Mouse (Mus musculus) MEL (cell line): ENCODE measurements around the gene Ctsc. TPM values are rescaled to one million over a fixed set of nuclear protein-coding genes. Genes with fewer than 3 reads are reported as not detected.
"Not testable (repeated sequence)": the region's sequence is repeated elsewhere in the genome, so short reads cannot be mapped to it uniquely, and the experiment has no call there.

Experiments used
- DNase-seq: peaks from one replicate; pipeline ENCODE4 v3.0.0; 2011; ENCODE audit warnings: low read depth, low spot score
- H3K27ac ChIP-seq: 2 replicates; pipeline ENCODE4 v1.5.1; 2012; ENCODE audit warnings: low read depth, mild to moderate bottlenecking, control low read depth, low read length, moderate library complexity; ENCODE audit not compliant: control insufficient read depth
- H3K27me3 ChIP-seq, 2 experiments: fragments of 150-350 bp in 1 of 2; sonication (generic) in 1 of 2; 2 replicates each; pipeline ENCODE4 v1.6.1; 2012; ENCODE audit warnings: low read length in 2 of 2, mild to moderate bottlenecking in 2 of 2, improper control_type of control experiment in 1 of 2, moderate library complexity in 1 of 2; ENCODE audit not compliant: insufficient read depth in 2 of 2, control insufficient read depth in 1 of 2
- H3K36me3 ChIP-seq, 2 experiments: 2 replicates each; pipeline ENCODE4 v1.6.1; 2012 to 2014; ENCODE audit warnings: low read length in 2 of 2, improper control_type of control experiment in 1 of 2, inconsistent platforms in 1 of 2, mild to moderate bottlenecking in 1 of 2; ENCODE audit not compliant: insufficient read depth in 2 of 2, control insufficient read depth in 1 of 2
- H3K4me1 ChIP-seq, 2 experiments: fragments of 150-350 bp in 1 of 2; sonication (generic) in 1 of 2; 2 replicates each; pipeline ENCODE4 v1.6.1; 2012; ENCODE audit warnings: low read length in 2 of 2, improper control_type of control experiment in 1 of 2, mild to moderate bottlenecking in 1 of 2; ENCODE audit not compliant: insufficient read depth in 2 of 2, control insufficient read depth in 1 of 2
- H3K4me3 ChIP-seq, 2 experiments: fragments of 150-350 bp in 1 of 2; sonication (generic) in 1 of 2; 2 replicates each; pipeline ENCODE4 v1.5.1; 2012; ENCODE audit warnings: low read depth in 2 of 2, low read length in 2 of 2, mild to moderate bottlenecking in 2 of 2, moderate library complexity in 2 of 2, control low read depth in 1 of 2, improper control_type of control experiment in 1 of 2; ENCODE audit not compliant: control insufficient read depth in 1 of 2, insufficient read depth in 1 of 2
- H3K79me2 ChIP-seq: 2 replicates; pipeline ENCODE4 v1.6.1; 2012; ENCODE audit warnings: mild to moderate bottlenecking, low read length, moderate library complexity; ENCODE audit not compliant: control insufficient read depth, poor library complexity, insufficient read depth
- H3K9ac ChIP-seq: 2 replicates; pipeline ENCODE4 v1.6.1; 2012; ENCODE audit warnings: low read depth, mild to moderate bottlenecking, control low read depth, low read length, moderate library complexity; ENCODE audit not compliant: control insufficient read depth, poor library complexity, severe bottlenecking
- H3K9me3 ChIP-seq: fragments of 150-350 bp; sonication (generic); replicated peaks from 2 replicates; pipeline ENCODE4 v1.6.1; 2012; ENCODE audit warnings: mild to moderate bottlenecking, low read length, improper control_type of control experiment, moderate library complexity; ENCODE audit not compliant: insufficient read depth
- BHLHE40 ChIP-seq: IDR thresholded peaks from 2 replicates; pipeline ENCODE4 v1.6.1; 2012; ENCODE audit warnings: low read depth, mild to moderate bottlenecking, inconsistent platforms, low read length, improper control_type of control experiment, borderline replicate concordance
- CHD2 ChIP-seq: IDR thresholded peaks from 2 replicates; pipeline ENCODE4 v1.6.1; 2011; ENCODE audit warnings: low read length, improper control_type of control experiment
- E2F4 ChIP-seq: IDR thresholded peaks from 2 replicates; pipeline ENCODE4 v1.6.1; 2011; ENCODE audit warnings: low read depth, low read length, improper control_type of control experiment, borderline replicate concordance
- ELF1 ChIP-seq: IDR thresholded peaks from 2 replicates; pipeline ENCODE4 v1.6.1; 2014; ENCODE audit warnings: low read depth, mild to moderate bottlenecking, inconsistent platforms, low read length, improper control_type of control experiment, moderate library complexity
- ETS1 ChIP-seq: IDR thresholded peaks from 2 replicates; pipeline ENCODE4 v1.6.1; 2012; ENCODE audit warnings: low read depth, mild to moderate bottlenecking, inconsistent platforms, low read length, improper control_type of control experiment, moderate library complexity
- GABPA ChIP-seq: IDR thresholded peaks from 2 replicates; pipeline ENCODE4 v1.6.1; 2012; ENCODE audit warnings: low read depth, mild to moderate bottlenecking, inconsistent platforms, low read length, improper control_type of control experiment, moderate library complexity
- GATA1 ChIP-seq: IDR thresholded peaks from 2 replicates; pipeline ENCODE4 v1.6.1; 2011; ENCODE audit warnings: low read depth, low read length, improper control_type of control experiment
- HCFC1 ChIP-seq: IDR thresholded peaks from 2 replicates; pipeline ENCODE4 v1.6.1; 2012; ENCODE audit warnings: low read depth, mild to moderate bottlenecking, inconsistent platforms, low read length, improper control_type of control experiment, moderate library complexity
- KAT2A ChIP-seq: conservative IDR thresholded peaks from 2 replicates; pipeline ENCODE4 v1.6.1; 2012; ENCODE audit warnings: low read depth, low read length, improper control_type of control experiment, inconsistent platforms
- MAFK ChIP-seq: IDR thresholded peaks from 2 replicates; pipeline ENCODE4 v1.6.1; 2011; ENCODE audit warnings: low read depth, mild to moderate bottlenecking, low read length, improper control_type of control experiment, borderline replicate concordance
- MAZ ChIP-seq: IDR thresholded peaks from 2 replicates; pipeline ENCODE4 v1.6.1; 2012; ENCODE audit warnings: low read depth, mild to moderate bottlenecking, inconsistent platforms, low read length, improper control_type of control experiment
- MYB ChIP-seq: IDR thresholded peaks from 2 replicates; pipeline ENCODE4 v1.6.1; 2011; ENCODE audit warnings: mild to moderate bottlenecking, low read depth, low read length, improper control_type of control experiment
- NELFE ChIP-seq: IDR thresholded peaks from 2 replicates; pipeline ENCODE4 v1.6.1; 2011; ENCODE audit warnings: low read depth, low read length, improper control_type of control experiment
- RAD21 ChIP-seq: IDR thresholded peaks from 2 replicates; pipeline ENCODE4 v1.6.1; 2011; ENCODE audit warnings: mild to moderate bottlenecking, low read depth, low read length, improper control_type of control experiment
- SMC3 ChIP-seq: IDR thresholded peaks from 2 replicates; pipeline ENCODE4 v1.6.1; 2011; ENCODE audit warnings: low read depth, low read length, improper control_type of control experiment
- TBP ChIP-seq: IDR thresholded peaks from 2 replicates; pipeline ENCODE4 v1.8.0; 2011; ENCODE audit warnings: low read depth, low read length, improper control_type of control experiment
- TCF12 ChIP-seq: IDR thresholded peaks from 2 replicates; pipeline ENCODE4 v1.6.1; 2014; ENCODE audit warnings: low read depth, mild to moderate bottlenecking, inconsistent platforms, low read length, improper control_type of control experiment, moderate library complexity
- USF1 ChIP-seq: IDR thresholded peaks from 2 replicates; pipeline ENCODE4 v1.6.1; 2014; ENCODE audit warnings: low read depth, mild to moderate bottlenecking, inconsistent platforms, low read length, improper control_type of control experiment, moderate library complexity
- ZKSCAN1 ChIP-seq: IDR thresholded peaks from 2 replicates; pipeline ENCODE4 v1.6.1; 2012; ENCODE audit warnings: low read depth, mild to moderate bottlenecking, inconsistent platforms, low read length, improper control_type of control experiment, moderate library complexity
- ZNF384 ChIP-seq: IDR thresholded peaks from 2 replicates; pipeline ENCODE4 v1.6.1; 2012; ENCODE audit warnings: low read depth, mild to moderate bottlenecking, inconsistent platforms, low read length, improper control_type of control experiment
- polyA plus RNA-seq, 2 experiments: library from polyadenylated mRNA; stranded (reverse) in 1 of 2; unstranded in 1 of 2; fragments of >175 nt in 1 of 2; fragments of >200 nt in 1 of 2; gene quantifications; 2 replicates each; pipeline versions ENCODE4 v1.2.1 to v1.2.4; 2012; ENCODE audit warnings: low replicate concordance in 2 of 2, low read depth in 1 of 2; ENCODE audit not compliant: insufficient read length in 2 of 2, insufficient read depth in 1 of 2, missing spikeins in 1 of 2
- total RNA-seq: library from RNA; depleted of rRNA; stranded (reverse); fragments of 300-350 nt; gene quantifications from 2 replicates; pipeline ENCODE4 v1.2.3, GENCODE M21; 2012

Ctsc gene
- total and polyA plus RNA-seq, 3 experiments: 50.7 to 51.4 TPM; not detected in 1

DNA sequence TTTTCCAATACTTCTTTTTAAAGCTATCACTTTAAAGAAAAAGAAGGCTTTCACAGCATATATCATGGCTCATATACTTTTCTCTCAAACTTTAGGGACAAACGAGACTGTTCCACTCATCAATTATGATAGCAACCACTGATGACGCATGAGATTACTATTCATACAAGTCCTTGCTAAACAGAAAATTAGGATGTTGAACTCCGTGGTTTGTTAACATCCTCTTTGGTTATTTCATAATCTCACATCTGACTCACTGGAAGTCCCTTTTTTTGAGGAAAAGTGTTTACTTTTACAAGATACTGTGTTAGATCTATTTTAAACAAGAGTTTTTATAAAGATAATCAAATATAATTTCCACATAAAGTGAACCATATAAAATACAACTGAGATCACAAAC is 34.8 kb upstream of the Ctsc start:
- H3K9me3 ChIP-seq: no peaks in the 10 kb centered on the region
- H3K9ac ChIP-seq: no peak overlapping the region
- no peaks in the 10 kb centered on the region for H3K36me3 ChIP-seq
- no peaks in the 10 kb centered on the region for H3K4me1 ChIP-seq
- peaks cover 0 to 2% of the 10 kb centered on the region in 2 experiments; a peak in 2 of 4 replicates for H3K27me3 ChIP-seq
- H3K79me2 ChIP-seq: no peaks in the 10 kb centered on the region
- H3K4me3 ChIP-seq: no peak overlapping the region
- TF ChIP-seq GATA1: no peak
- no peak for TF ChIP-seq TCF12
- no peak for TF ChIP-seq KAT2A
- TF ChIP-seq SMC3: no peak
- TF ChIP-seq USF1: no peak
- TF ChIP-seq BHLHE40: no peak
- TF ChIP-seq CHD2: no peak
- TF ChIP-seq E2F4: no peak
- no peak for TF ChIP-seq MAFK
- TF ChIP-seq MYB: no peak
- no peak for TF ChIP-seq ZKSCAN1
- TF ChIP-seq ETS1: no peak
- no peak for TF ChIP-seq GABPA
- TF ChIP-seq NELFE: no peak
- TF ChIP-seq ELF1: no peak
- TF ChIP-seq, all 39 proteins: peak for 0
- no peak for DNase-seq
- H3K27ac ChIP-seq: no peak overlapping the region

DNA sequence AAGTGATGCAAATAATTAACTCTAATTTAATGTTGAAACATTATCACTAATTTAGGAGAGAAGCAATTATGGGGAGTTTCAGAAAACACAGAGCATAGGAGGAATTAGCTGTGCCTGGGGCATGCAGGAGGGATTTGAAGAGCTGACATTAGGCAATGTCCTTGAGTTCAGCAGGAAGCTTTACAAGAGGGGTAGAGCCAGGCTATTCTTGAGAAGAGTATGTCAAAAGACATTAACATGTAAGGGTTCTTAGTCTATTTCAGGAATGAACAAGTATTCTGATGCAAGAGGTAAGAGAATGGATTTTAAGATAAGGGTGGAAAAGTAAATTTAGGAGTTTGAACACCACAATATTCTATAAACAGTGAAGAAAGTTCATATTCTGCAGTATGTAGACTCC is 33.4 kb upstream of the Ctsc start:
- no peak overlapping the region for H3K4me3 ChIP-seq
- H3K9me3 ChIP-seq: no peaks in the 10 kb centered on the region
- no peaks in the 10 kb centered on the region for H3K4me1 ChIP-seq
- peaks cover 0 to 2% of the 10 kb centered on the region in 2 experiments; a peak in 2 of 4 replicates for H3K27me3 ChIP-seq
- H3K36me3 ChIP-seq: no peaks in the 10 kb centered on the region
- no peak overlapping the region for H3K9ac ChIP-seq
- no peaks in the 10 kb centered on the region for H3K79me2 ChIP-seq
- no peak for TF ChIP-seq TBP
- TF ChIP-seq ELF1: no peak
- no peak for TF ChIP-seq GATA1
- no peak for TF ChIP-seq HCFC1
- TF ChIP-seq RAD21: no peak
- TF ChIP-seq MAZ: no peak
- TF ChIP-seq ZNF384: no peak
- no peak for TF ChIP-seq E2F4
- TF ChIP-seq, all 39 proteins: peak for 0
- DNase-seq: no peak
- no peak overlapping the region for H3K27ac ChIP-seq

DNA sequence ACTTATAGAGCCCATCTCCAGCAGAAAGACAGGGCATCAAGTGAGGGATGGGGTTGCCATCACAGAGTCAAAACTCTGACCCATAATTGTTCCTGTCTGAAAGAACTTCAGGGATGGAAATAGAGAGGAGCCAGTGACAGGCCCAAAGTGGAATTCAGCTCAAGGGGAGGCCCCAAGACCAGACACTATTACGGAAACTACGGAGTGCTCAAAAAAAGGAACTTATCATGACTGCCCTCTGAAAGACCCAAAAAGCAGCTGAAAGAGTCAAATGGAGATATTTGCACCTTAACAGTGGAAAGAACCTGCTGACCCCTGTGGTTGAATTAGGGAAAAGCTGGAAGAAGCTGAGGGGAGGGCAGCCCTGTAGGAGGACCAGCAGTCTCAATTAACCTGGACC is 27.5 kb upstream of the Ctsc start:
- DNase-seq, H3K79me2 ChIP-seq, H3K27me3 ChIP-seq, H3K4me1 ChIP-seq, H3K36me3 ChIP-seq, H3K9ac ChIP-seq, H3K9me3 ChIP-seq, H3K27ac ChIP-seq, H3K4me3 ChIP-seq: not testable (repeated sequence)
